Mouse (Mus musculus) midbrain, embryonic 10.5 days (tissue): ENCODE results near the gene Cd2. TPM values are rescaled to one million over a fixed set of nuclear protein-coding genes. Genes with fewer than 3 reads are reported as not detected.

Source experiments
- DNase-seq: peaks from one replicate; pipeline ENCODE4 v3.0.0-alpha.2; 2017; ENCODE audit warnings: low spot score
- H3K27ac ChIP-seq: fragments of 300-500 bp; sonication (generic); replicated peaks from 2 replicates; pipeline ENCODE4 v1.5.1; 2016; ENCODE audit warnings: mild to moderate bottlenecking
- H3K27me3 ChIP-seq: fragments of 300-500 bp; sonication (generic); 2 replicates; pipeline ENCODE4 v1.6.1; 2016; ENCODE audit warnings: low read depth, mild to moderate bottlenecking; ENCODE audit not compliant: poor library complexity, severe bottlenecking
- H3K36me3 ChIP-seq: fragments of 300-500 bp; sonication (generic); 2 replicates; pipeline ENCODE4 v1.6.1; 2016; ENCODE audit warnings: mild to moderate bottlenecking, moderate library complexity
- H3K4me1 ChIP-seq: fragments of 300-500 bp; sonication (generic); 2 replicates; pipeline ENCODE4 v1.6.1; 2016
- H3K4me3 ChIP-seq: fragments of 300-500 bp; sonication (generic); 2 replicates; pipeline ENCODE4 v1.5.1; 2016; ENCODE audit warnings: mild to moderate bottlenecking, moderate library complexity
- H3K9me3 ChIP-seq: fragments of 300-500 bp; sonication (generic); replicated peaks from 2 replicates; pipeline ENCODE4 v1.6.1; 2016; ENCODE audit warnings: mild to moderate bottlenecking
- WGBS: fragments of 180-500 bp; shearing (Covaris S2); methylation state at CpG from one replicate; pipeline ENCODE4 v1.1.7; 2016; 5-methylcytosine and 5-hydroxymethylcytosine counted together
- polyA plus RNA-seq: library from polyadenylated mRNA; unstranded; fragments of >200 nt; fragmentation: Nextera tagmentation; extraction: Ambion mirVana; gene quantifications from 2 replicates; pipeline ENCODE4 v1.2.1, GENCODE M21; 2016

The Cd2 gene
- polyA plus RNA-seq, 1 experiment from 2014 or later: 0.10 TPM

DNA sequence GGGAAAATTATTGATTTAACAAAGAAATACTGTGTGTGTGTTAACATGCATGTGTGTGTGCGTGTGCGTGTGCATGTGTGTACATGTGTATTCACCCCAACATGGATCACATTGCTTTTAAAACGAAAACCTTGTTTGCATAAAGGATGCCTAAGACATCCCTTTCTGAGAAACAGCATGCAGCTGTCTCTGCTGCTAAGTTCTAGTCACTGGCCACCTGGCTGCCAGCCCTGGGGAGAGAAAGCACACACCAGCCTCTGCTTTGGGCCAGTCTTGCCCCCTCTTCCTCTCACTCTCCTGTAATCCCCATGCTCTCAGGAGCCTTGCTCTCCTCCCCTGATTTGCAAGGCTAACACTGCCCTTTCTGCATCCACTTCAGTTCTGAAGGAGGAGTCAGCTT lies 1.7 kb upstream of the Cd2 start:
- Histone ChIP-seq H3K4me3 (no peak overlapping the region), H3K27ac (no peak overlapping the region), H3K36me3 (no peaks in the 10 kb centered on the region), H3K27me3 (peaks cover under 1% of the 10 kb centered on the region; the same call in 1 of the 2 replicates), H3K4me1 (peaks cover 6% of the 10 kb centered on the region; the same call in 1 of the 2 replicates), H3K9me3 (no peaks in the 10 kb centered on the region)
- WGBS: 89% methylated on average over 3 of the region's 3 CpGs
- no peak for DNase-seq

GRCm38 (mm10) chr3:101286336-101287325 lies 1.1 kb downstream of the Cd2 start:
- Histone ChIP-seq H3K27me3 (no peaks in the 10 kb centered on the region), H3K4me1 (peaks cover 15% of the 10 kb centered on the region; the same call in 1 of the 2 replicates), H3K4me3 (no peak overlapping the region), H3K36me3 (no peaks in the 10 kb centered on the region), H3K27ac (no peak overlapping the region), H3K9me3 (no peaks in the 10 kb centered on the region)
- DNase-seq: no peak
- WGBS: 92% methylated on average over 12 of the region's 12 CpGs

DNA sequence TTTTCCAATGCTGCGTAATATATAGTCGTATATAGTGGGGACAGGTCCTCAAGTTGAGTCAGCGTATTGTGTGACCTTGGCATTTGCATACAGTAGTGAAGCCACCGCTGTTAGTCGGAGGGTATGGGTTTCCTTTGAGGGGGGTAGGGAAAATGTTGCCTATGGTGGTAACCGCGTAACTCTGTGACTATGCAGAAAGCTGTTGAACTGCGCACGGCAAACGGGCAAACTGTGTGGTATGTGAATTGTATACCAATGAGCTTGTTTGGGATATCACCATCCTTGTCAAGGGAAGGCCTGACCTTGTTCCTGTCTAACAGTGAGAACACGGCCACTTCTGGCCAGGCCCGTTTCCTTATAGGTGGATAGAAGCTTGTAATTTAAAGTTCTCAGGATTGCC lies 1.9 kb downstream of the Cd2 start:
- no peak for DNase-seq
- Histone ChIP-seq H3K27ac (no peak overlapping the region), H3K27me3 (no peaks in the 10 kb centered on the region), H3K4me1 (peaks cover 22% of the 10 kb centered on the region), H3K9me3 (no peaks in the 10 kb centered on the region), H3K4me3 (no peak overlapping the region), H3K36me3 (no peaks in the 10 kb centered on the region)
- WGBS: 93% methylated on average over 12 of the region's 12 CpGs

DNA sequence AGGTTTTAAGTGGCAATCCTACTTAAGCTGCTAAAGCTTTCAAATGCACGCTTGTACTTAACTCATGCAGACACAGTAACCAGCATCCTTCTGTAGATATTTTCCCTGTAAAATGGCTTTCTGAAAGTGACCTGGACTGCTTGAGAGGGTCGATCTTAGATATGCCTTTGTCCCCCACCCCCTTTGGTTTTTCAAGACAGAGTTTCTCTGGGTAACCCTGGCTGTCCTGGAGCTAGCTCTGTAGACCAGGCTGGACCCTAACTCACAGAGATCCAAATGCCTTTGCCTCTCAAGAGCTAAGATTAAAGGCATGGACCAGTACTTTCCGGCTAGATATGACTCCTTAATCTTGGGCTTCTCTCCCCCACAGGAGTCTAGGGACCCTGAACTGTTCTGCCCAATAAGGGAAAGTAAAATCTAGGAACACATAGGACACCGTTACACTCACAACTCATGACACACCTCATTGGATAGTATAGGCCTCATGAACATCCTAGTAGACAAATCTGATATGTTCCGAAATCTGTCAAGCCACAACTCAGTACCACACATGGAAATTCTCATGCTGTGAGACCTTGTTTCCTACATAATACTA lies 2.6 kb downstream of the Cd2 start:
- Histone ChIP-seq H3K27ac (no peak overlapping the region), H3K27me3 (no peaks in the 10 kb centered on the region), H3K4me3 (no peak overlapping the region), H3K36me3 (no peaks in the 10 kb centered on the region), H3K4me1 (peaks cover 28% of the 10 kb centered on the region), H3K9me3 (no peaks in the 10 kb centered on the region)
- DNase-seq: no peak
- WGBS: 94% methylated on average over 5 of the region's 5 CpGs

- no peak for DNase-seq
- WGBS: 91% methylated on average over 13 of the region's 13 CpGs
- H3K9me3 ChIP-seq: no peaks in the 10 kb centered on the region
Observed at GRCm38 (mm10) chr3:101283869-101284706, 3.7 kb downstream of the Cd2 start.

GRCm38 (mm10) chr3:101283441-101283840 lies 4.3 kb downstream of the Cd2 start:
- Histone ChIP-seq H3K27ac (no peak overlapping the region), H3K27me3 (no peaks in the 10 kb centered on the region), H3K4me1 (peaks cover 31% of the 10 kb centered on the region), H3K36me3 (no peaks in the 10 kb centered on the region), H3K9me3 (no peaks in the 10 kb centered on the region), H3K4me3 (no peak overlapping the region)
- no peak for DNase-seq
- WGBS: 76% methylated on average over 4 of the region's 4 CpGs

More at GRCm38 (mm10) chr3:101283869-101284706, 3.7 kb downstream of the Cd2 start:
- H3K27ac ChIP-seq: no peak overlapping the region
- H3K27me3 ChIP-seq: no peaks in the 10 kb centered on the region
- H3K4me1 ChIP-seq: peaks cover 31% of the 10 kb centered on the region
- no peak overlapping the region for H3K4me3 ChIP-seq
- no peaks in the 10 kb centered on the region for H3K36me3 ChIP-seq

- Histone ChIP-seq H3K36me3 (no peaks in the 10 kb centered on the region), H3K9me3 (no peaks in the 10 kb centered on the region), H3K4me1 (peaks cover 27% of the 10 kb centered on the region), H3K27me3 (no peaks in the 10 kb centered on the region), H3K27ac (peak overlapping the region; percentile 55), H3K4me3 (no peak overlapping the region)
- WGBS: 89% methylated on average over 9 of the region's 9 CpGs
- DNase-seq: no peak
Observed at GRCm38 (mm10) chr3:101282556-101283180, 5.1 kb downstream of the Cd2 start.

- Histone ChIP-seq H3K9me3 (no peaks in the 10 kb centered on the region), H3K27ac (peak overlapping the region; percentile 55), H3K27me3 (no peaks in the 10 kb centered on the region), H3K36me3 (no peaks in the 10 kb centered on the region), H3K4me3 (no peak overlapping the region), H3K4me1 (peaks cover 27% of the 10 kb centered on the region)
- 82% methylated on average over 4 of the region's 4 CpGs for WGBS
- DNase-seq: no peak
Observed at GRCm38 (mm10) chr3:101281841-101282240, 5.9 kb downstream of the Cd2 start.

DNA sequence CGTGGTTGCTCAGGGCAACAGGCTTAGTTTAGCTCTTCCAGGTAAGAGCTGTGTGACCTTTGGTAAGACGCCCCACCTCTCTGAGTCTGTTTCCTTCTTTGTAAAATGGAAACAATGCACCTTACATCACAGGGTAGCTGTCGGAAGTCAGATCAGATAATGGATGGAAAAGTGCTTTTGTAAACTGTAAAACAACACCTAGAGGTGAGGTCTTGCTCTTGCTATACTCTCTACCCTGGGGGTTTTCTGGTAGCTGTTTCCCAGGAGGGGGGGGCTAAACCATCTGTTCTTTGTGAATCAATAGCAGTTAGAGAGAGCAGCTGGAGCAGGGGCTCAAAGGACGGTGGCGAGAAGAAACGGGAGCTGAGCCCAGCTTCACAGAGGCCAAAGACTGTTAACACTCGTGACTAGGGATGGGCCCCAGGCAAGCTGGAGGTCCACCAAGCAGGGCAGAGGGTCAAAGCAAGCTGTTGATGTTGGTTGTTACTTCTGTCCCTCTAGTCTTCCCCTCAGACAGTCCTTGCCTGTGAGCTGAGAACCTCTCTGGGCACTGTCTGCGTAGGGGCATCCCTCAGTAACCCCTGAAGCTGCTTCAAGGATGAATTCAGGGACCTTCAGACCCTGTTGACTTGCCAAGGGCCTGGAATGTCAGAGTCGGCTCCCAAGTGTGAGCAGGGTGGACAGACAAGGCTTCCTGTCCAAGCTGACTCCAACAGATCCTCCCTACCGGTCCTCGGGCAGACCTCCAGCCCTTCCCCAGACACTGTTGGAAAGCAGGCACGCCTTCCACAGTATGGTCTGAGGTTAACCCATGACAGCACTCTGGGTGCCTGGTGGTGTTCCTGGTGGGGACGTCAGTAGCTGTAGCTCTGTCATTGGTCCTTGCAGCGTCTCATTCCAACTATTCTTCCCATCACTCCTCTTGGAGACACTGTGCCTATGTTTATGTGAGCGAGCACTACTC lies 7.1 kb downstream of the Cd2 start:
- Histone ChIP-seq H3K27me3 (no peaks in the 10 kb centered on the region), H3K9me3 (no peaks in the 10 kb centered on the region), H3K27ac (peak overlapping the region; percentile 66), H3K36me3 (no peaks in the 10 kb centered on the region), H3K4me3 (no peak overlapping the region), H3K4me1 (peaks cover 27% of the 10 kb centered on the region)
- 70% methylated on average over 15 of the region's 15 CpGs for WGBS
- no peak for DNase-seq

DNA sequence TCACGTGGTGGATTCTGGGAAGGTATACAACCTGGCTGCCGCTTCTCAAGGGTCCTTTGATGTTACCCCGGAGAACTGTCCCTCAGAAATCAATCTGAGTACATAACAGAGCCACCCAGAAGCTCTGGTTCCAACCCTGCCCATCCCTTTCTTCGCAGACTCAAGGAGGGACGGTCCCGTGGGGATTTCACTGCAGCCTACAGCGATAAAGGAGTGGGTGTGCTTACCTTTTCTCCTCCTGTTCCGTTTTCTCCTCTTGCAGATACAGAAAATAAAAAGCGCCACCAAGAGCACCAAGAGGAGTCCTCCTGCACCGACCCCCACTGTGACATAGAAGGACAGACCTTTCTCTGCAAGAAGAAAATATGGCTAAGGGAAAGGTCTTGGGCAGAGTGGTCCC lies 8.2 kb downstream of the Cd2 start:
- Histone ChIP-seq H3K27me3 (no peaks in the 10 kb centered on the region), H3K27ac (no peak overlapping the region; the same call in 1 of the 2 replicates), H3K4me1 (peaks cover 27% of the 10 kb centered on the region), H3K9me3 (no peaks in the 10 kb centered on the region), H3K36me3 (no peaks in the 10 kb centered on the region), H3K4me3 (no peak overlapping the region)
- WGBS: 82% methylated on average over 10 of the region's 10 CpGs
- DNase-seq: no peak

DNA sequence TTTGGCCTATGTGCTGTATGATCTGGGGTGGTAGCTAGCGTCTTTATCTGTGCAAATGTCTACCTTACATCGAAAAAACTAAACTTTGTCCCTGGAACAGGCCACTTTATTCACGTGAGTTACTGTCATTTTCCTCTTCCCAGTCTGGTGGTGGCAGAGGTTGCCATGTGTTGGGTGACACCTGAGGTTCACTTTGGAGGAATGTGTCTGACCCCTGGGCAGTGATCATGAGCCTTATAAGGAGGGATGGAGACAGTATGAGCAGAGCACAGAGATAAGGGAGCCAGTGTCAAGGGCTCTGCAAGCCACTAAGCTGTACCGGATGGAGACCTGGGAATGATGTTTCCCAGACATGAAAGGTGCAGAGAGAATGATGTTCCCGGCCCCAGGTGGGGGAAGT lies 9.3 kb downstream of the Cd2 start:
- Histone ChIP-seq H3K4me1 (peaks cover 27% of the 10 kb centered on the region), H3K36me3 (no peaks in the 10 kb centered on the region), H3K4me3 (no peak overlapping the region), H3K27ac (no peak overlapping the region), H3K9me3 (no peaks in the 10 kb centered on the region), H3K27me3 (no peaks in the 10 kb centered on the region)
- no peak for DNase-seq
- WGBS: 90% methylated on average over 5 of the region's 5 CpGs
